8 mouse cellular contexts compared by ENCODE assay signal in the genomic region with DNA sequence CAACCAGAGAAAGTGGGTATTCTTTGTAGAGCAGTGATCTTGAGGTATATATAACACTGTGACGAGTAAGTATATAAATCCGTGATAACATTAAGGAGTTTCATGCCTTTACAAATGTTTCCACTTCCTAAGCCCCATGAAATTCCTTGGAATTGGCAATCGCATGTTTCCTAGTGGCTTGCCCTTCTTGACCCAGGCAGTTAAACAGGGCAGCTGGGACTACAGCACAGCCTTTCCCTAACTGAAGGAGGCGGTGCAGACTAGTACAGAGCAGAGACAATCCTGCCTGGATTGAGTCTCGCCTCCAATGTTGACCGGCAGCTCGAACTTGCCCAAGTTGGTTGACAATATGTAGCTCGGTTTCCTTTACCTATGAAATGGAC. TPM values are rescaled to one million over a fixed set of nuclear protein-coding genes. Genes with fewer than 3 reads are reported as not detected.
DNase-seq lines count a peak whose midpoint lies in the region; ATAC-seq lines count a peak whose summit lies in the region.

No protein-coding gene starts in this region.

- H3K4me1 ChIP-seq in forebrain, embryonic 14.5 days (ENCODE audit: control insufficient read depth, insufficient read depth, low read length) = peaks cover 17% of the 10 kb centered on the region
- peaks cover 50% of the 10 kb centered on the region for H3K4me1 ChIP-seq in liver, embryonic 15.5 days (replicated peaks)
- peaks cover 36% of the 10 kb centered on the region for H3K4me1 ChIP-seq in neural tube, embryonic 13.5 days (replicated peaks)

- WGBS in forebrain, embryonic 14.5 days = under 1% methylated on average over 8 of the region's 8 CpGs
- 0% methylated on average over 8 of the region's 8 CpGs for WGBS in liver, embryonic 15.5 days (ENCODE audit: insufficient replicate concordance)
- under 1% methylated on average over 8 of the region's 8 CpGs for WGBS in neural tube, embryonic 13.5 days

- no peaks in the 10 kb centered on the region for H3K27me3 ChIP-seq in forebrain, embryonic 14.5 days (replicated peaks; ENCODE audit: control insufficient read depth, insufficient read depth, low read length)
- H3K27me3 ChIP-seq in liver, embryonic 15.5 days = no peaks in the 10 kb centered on the region
- no peaks in the 10 kb centered on the region for H3K27me3 ChIP-seq in neural tube, embryonic 13.5 days

- DNase-seq in urinary bladder, postnatal 25 days (ENCODE audit: low spot score) = peak; percentile 18
- no peak for DNase-seq in urinary bladder, postnatal 4 days (ENCODE audit: low spot score in 2 of 2)
- DNase-seq in c-Kit-positive CD71-positive TER-119-negative erythroid progenitor cells, embryonic 14.5 days (ENCODE audit: low read depth) = peak; percentile 57
- peak; percentile 64 for DNase-seq in forebrain, embryonic 14.5 days (ENCODE audit: low spot score)
- DNase-seq in induced T-regulatory cell, adult 2 months (ENCODE audit: low read depth) = peak; percentile 62
- no peak for DNase-seq in ovary, postnatal 36 days (ENCODE audit: low spot score)

- H3K9me3 ChIP-seq in forebrain, embryonic 14.5 days (replicated peaks; ENCODE audit: control insufficient read depth, low read length) = no peaks in the 10 kb centered on the region
- no peaks in the 10 kb centered on the region for H3K9me3 ChIP-seq in liver, embryonic 15.5 days (replicated peaks)
- no peaks in the 10 kb centered on the region for H3K9me3 ChIP-seq in neural tube, embryonic 13.5 days

- H3K9ac ChIP-seq in forebrain, embryonic 14.5 days (ENCODE audit: low read length) = peak overlapping the region; percentile 94
- H3K9ac ChIP-seq in liver, embryonic 15.5 days = peak overlapping the region; percentile 78
- H3K9ac ChIP-seq in neural tube, embryonic 13.5 days = peak overlapping the region; percentile 90

- H3K36me3 ChIP-seq in forebrain, embryonic 14.5 days (ENCODE audit: control insufficient read depth, insufficient read depth, low read length) = peaks cover 11% of the 10 kb centered on the region
- H3K36me3 ChIP-seq in liver, embryonic 15.5 days (replicated peaks) = peaks cover 24% of the 10 kb centered on the region
- peaks cover 10% of the 10 kb centered on the region for H3K36me3 ChIP-seq in neural tube, embryonic 13.5 days

- peak overlapping the region; percentile 78 for H3K4me3 ChIP-seq in forebrain, embryonic 14.5 days (ENCODE audit: low read depth, low read length)
- peak overlapping the region; percentile 71 for H3K4me3 ChIP-seq in liver, embryonic 15.5 days (replicated peaks)
- peak overlapping the region; percentile 80 for H3K4me3 ChIP-seq in neural tube, embryonic 13.5 days

- H3K4me2 ChIP-seq in forebrain, embryonic 14.5 days (ENCODE audit: low read length) = peak overlapping the region; percentile 78
- peak overlapping the region; percentile 92 for H3K4me2 ChIP-seq in liver, embryonic 15.5 days
- H3K4me2 ChIP-seq in neural tube, embryonic 13.5 days = peak overlapping the region; percentile 88

- ATAC-seq in forebrain, embryonic 14.5 days = peak; percentile 56
- peak; percentile 62 for ATAC-seq in liver, embryonic 15.5 days (ENCODE audit: insufficient read depth)
- ATAC-seq in neural tube, embryonic 13.5 days (ENCODE audit: low read depth) = peak; percentile 81

- H3K27ac ChIP-seq in forebrain, embryonic 14.5 days (ENCODE audit: low read depth, low read length) = peak overlapping the region; percentile 79
- H3K27ac ChIP-seq in liver, embryonic 15.5 days (replicated peaks) = peak overlapping the region; percentile 89
- peak overlapping the region; percentile 94 for H3K27ac ChIP-seq in neural tube, embryonic 13.5 days (replicated peaks)

RNA-seq across cellular contexts. Expression of gene Eid3, which starts 6.9 kb away (rescaled TPM):
- 0.22 and 0.27 TPM in 2 replicates for polyA plus RNA-seq in forebrain, embryonic 14.5 days (2014; fragmentation: Nextera tagmentation; extraction: Ambion mirVana)
- polyA plus RNA-seq in liver, embryonic 15.5 days (2015; fragmentation: Nextera tagmentation; extraction: Ambion mirVana) = 0.14 and 0.15 TPM in 2 replicates
- 0.24 TPM in 1 of 2 replicates, not detected in the other for polyA plus RNA-seq in neural tube, embryonic 13.5 days (2015; fragmentation: Nextera tagmentation; extraction: Ambion mirVana)

RNA-seq across cellular contexts. Expression of gene Txnrd1, which starts 25.8 kb away (rescaled TPM):
- 157 and 169 TPM in 2 replicates for polyA plus RNA-seq in forebrain, embryonic 14.5 days (2014; fragmentation: Nextera tagmentation; extraction: Ambion mirVana)
- 48.0 and 49.0 TPM in 2 replicates for polyA plus RNA-seq in liver, embryonic 15.5 days (2015; fragmentation: Nextera tagmentation; extraction: Ambion mirVana)
- polyA plus RNA-seq in neural tube, embryonic 13.5 days (2015; fragmentation: Nextera tagmentation; extraction: Ambion mirVana) = 112 and 124 TPM in 2 replicates

Comparison
In these comparisons a context has a peak if more than half of its experiments do, and no peak if none do; other contexts are left out.
1. DNase-seq: peak in urinary bladder, postnatal 25 days (single experiment), c-Kit-positive CD71-positive TER-119-negative erythroid progenitor cells, embryonic 14.5 days (single experiment), forebrain, embryonic 14.5 days (single experiment) and induced T-regulatory cell, adult 2 months (single experiment); none in urinary bladder, postnatal 4 days (0 of 2) and ovary, postnatal 36 days (single experiment).
2. Peak in every context shown above with its lines, with median percentiles within 50 percentile points of each other: ATAC-seq, H3K27ac ChIP-seq, H3K4me2 ChIP-seq, H3K4me3 ChIP-seq and H3K9ac ChIP-seq.